Mouse (Mus musculus): ENCODE measurements around the gene Sh2d7. TPM values are rescaled to one million over a fixed set of nuclear protein-coding genes. Genes with fewer than 3 reads are reported as not detected.
"Not testable (repeated sequence)": the region's sequence is repeated elsewhere in the genome, so short reads cannot be mapped to it uniquely, and the experiment has no call there.

Sh2d7 gene
- polyA plus RNA-seq, 1 experiment, result not detected

DNA sequence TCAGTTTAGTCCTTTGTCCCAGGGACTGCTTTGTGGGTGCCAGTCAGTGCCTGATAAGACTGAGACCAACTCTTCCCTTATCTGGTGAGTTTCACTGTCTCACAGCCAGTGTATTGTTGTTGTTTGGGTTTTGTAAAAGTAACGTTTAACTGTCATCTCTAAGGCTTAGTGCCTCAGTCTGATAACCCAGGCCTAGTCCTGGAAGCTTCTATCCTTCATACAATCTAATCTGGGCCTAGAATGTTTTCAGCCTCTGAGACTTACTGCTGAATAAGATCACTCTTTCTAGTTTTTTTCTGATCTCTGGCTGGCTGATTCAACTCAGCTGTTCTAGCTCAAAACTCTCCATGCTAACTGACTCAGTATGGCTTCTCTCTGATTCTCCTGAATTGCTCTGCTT, 44.9 kb downstream of the Sh2d7 start:
- TF ChIP-seq CTCF (IDR thresholded peaks at IDR 0.05; ENCODE audit: low read depth, low read length) (no peak), POLR2A (IDR thresholded peaks at IDR 0.05; ENCODE audit: insufficient read depth, low read length) (no peak), EP300 (IDR thresholded peaks at IDR 0.05; ENCODE audit: insufficient read depth, low read depth, low read length) (no peak)
- Histone ChIP-seq H3K27ac (ENCODE audit: insufficient read depth, low read length) (no peak overlapping the region), H3K36me3 (ENCODE audit: control insufficient read depth, insufficient read depth, low read length, poor library complexity, severe bottlenecking) (no peaks in the 10 kb centered on the region; the same call in 1 of the 2 replicates), H3K4me3 (ENCODE audit: low read depth, low read length) (no peak overlapping the region), H3K4me1 (ENCODE audit: control insufficient read depth, insufficient read depth, low read length) (no peaks in the 10 kb centered on the region), H3K9ac (ENCODE audit: low read depth, poor library complexity, severe bottlenecking) (no peak overlapping the region), H3K9me3 (replicated peaks; ENCODE audit: control insufficient read depth, insufficient read depth, low read length, poor library complexity, severe bottlenecking) (no peaks in the 10 kb centered on the region), H3K27me3 (ENCODE audit: control insufficient read depth, insufficient read depth, low read length, poor library complexity, severe bottlenecking) (no peaks in the 10 kb centered on the region)

GRCm38 (mm10) chr9:54584127-54584526, 45.3 kb downstream of the Sh2d7 start:
- H3K9ac ChIP-seq (ENCODE audit: low read depth, poor library complexity, severe bottlenecking); H3K4me3 ChIP-seq (ENCODE audit: low read depth, low read length); H3K36me3 ChIP-seq (ENCODE audit: control insufficient read depth, insufficient read depth, low read length, poor library complexity, severe bottlenecking); H3K27me3 ChIP-seq (ENCODE audit: control insufficient read depth, insufficient read depth, low read length, poor library complexity, severe bottlenecking); H3K9me3 ChIP-seq (replicated peaks; ENCODE audit: control insufficient read depth, insufficient read depth, low read length, poor library complexity, severe bottlenecking); H3K27ac ChIP-seq (ENCODE audit: insufficient read depth, low read length); H3K4me1 ChIP-seq (ENCODE audit: control insufficient read depth, insufficient read depth, low read length): not testable (repeated sequence)

- no peaks in the 10 kb centered on the region for H3K9me3 ChIP-seq (replicated peaks; ENCODE audit: control insufficient read depth, insufficient read depth, low read length, poor library complexity, severe bottlenecking)
- H3K36me3 ChIP-seq (ENCODE audit: control insufficient read depth, insufficient read depth, low read length, poor library complexity, severe bottlenecking), result peaks cover 8% of the 10 kb centered on the region
- no peak for TF ChIP-seq CTCF (IDR thresholded peaks at IDR 0.05; ENCODE audit: low read depth, low read length)
- TF ChIP-seq POLR2A (IDR thresholded peaks at IDR 0.05; ENCODE audit: insufficient read depth, low read length), result no peak
- no peak for TF ChIP-seq EP300 (IDR thresholded peaks at IDR 0.05; ENCODE audit: insufficient read depth, low read depth, low read length)
- H3K27me3 ChIP-seq (ENCODE audit: control insufficient read depth, insufficient read depth, low read length, poor library complexity, severe bottlenecking), result no peaks in the 10 kb centered on the region
- no peak overlapping the region for H3K27ac ChIP-seq (ENCODE audit: insufficient read depth, low read length)
- H3K9ac ChIP-seq (ENCODE audit: low read depth, poor library complexity, severe bottlenecking), result peak overlapping the region; percentile 51
- no peaks in the 10 kb centered on the region for H3K4me1 ChIP-seq (ENCODE audit: control insufficient read depth, insufficient read depth, low read length)
- peak overlapping the region; percentile 34; the same call in 1 of the 2 replicates for H3K4me3 ChIP-seq (ENCODE audit: low read depth, low read length)
These were observed 47.0 kb downstream of the Sh2d7 start for GRCm38 (mm10) chr9:54585839-54586198.

- H3K9me3 ChIP-seq (replicated peaks; ENCODE audit: control insufficient read depth, insufficient read depth, low read length, poor library complexity, severe bottlenecking), result no peaks in the 10 kb centered on the region
- no peak within 1 kb of the TSS for H3K27ac ChIP-seq (ENCODE audit: insufficient read depth, low read length)
- no peaks in the 10 kb centered on the region for H3K4me1 ChIP-seq (ENCODE audit: control insufficient read depth, insufficient read depth, low read length)
- H3K36me3 ChIP-seq (ENCODE audit: control insufficient read depth, insufficient read depth, low read length, poor library complexity, severe bottlenecking), result peaks cover 12% of the 10 kb centered on the region
- no peaks in the 10 kb centered on the region for H3K27me3 ChIP-seq (ENCODE audit: control insufficient read depth, insufficient read depth, low read length, poor library complexity, severe bottlenecking)
- TF ChIP-seq POLR2A (IDR thresholded peaks at IDR 0.05; ENCODE audit: insufficient read depth, low read length), result peak; percentile 35
- no peak for TF ChIP-seq CTCF (IDR thresholded peaks at IDR 0.05; ENCODE audit: low read depth, low read length)
- 0 out of 2 replicates have a peak, but pooled peaks have one; percentile 19 for TF ChIP-seq EP300 (IDR thresholded peaks at IDR 0.05; ENCODE audit: insufficient read depth, low read depth, low read length)
- H3K9ac ChIP-seq (ENCODE audit: low read depth, poor library complexity, severe bottlenecking), result peak within 1 kb of the TSS; percentile 83
- H3K4me3 ChIP-seq (ENCODE audit: low read depth, low read length), result peak within 1 kb of the TSS; percentile 89
These were observed 47.6 kb downstream of the Sh2d7 start, which contains the start of gene Idh3a for GRCm38 (mm10) chr9:54586199-54587061. TSS of gene Idh3a (plus strand) at chr9:54586334.

DNA sequence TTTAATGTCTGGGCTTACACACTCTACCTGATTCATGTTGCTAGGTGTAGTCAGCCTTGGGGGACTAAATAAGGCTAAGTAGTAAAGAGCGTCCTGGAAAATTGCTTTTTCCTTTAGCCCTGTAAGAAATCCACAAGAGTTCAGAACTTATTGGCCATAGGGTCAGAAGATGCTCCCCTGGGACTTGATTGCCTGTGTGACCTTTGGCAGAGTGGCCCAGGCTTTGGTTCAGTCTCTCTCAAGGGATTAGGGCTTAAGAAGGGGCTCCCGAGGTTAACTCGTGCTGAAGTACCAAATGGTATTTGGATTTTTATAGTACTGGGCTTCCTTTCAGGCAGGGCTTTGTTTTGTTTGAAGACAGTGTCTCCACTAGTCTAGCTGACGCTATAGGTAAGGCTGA, 49.1 kb downstream of the Sh2d7 start:
- no peak for TF ChIP-seq EP300 (IDR thresholded peaks at IDR 0.05; ENCODE audit: insufficient read depth, low read depth, low read length)
- no peak for TF ChIP-seq CTCF (IDR thresholded peaks at IDR 0.05; ENCODE audit: low read depth, low read length)
- TF ChIP-seq POLR2A (IDR thresholded peaks at IDR 0.05; ENCODE audit: insufficient read depth, low read length), result no peak
- H3K27ac ChIP-seq (ENCODE audit: insufficient read depth, low read length), result no peak overlapping the region
- no peaks in the 10 kb centered on the region for H3K9me3 ChIP-seq (replicated peaks; ENCODE audit: control insufficient read depth, insufficient read depth, low read length, poor library complexity, severe bottlenecking)
- peaks cover 26% of the 10 kb centered on the region for H3K36me3 ChIP-seq (ENCODE audit: control insufficient read depth, insufficient read depth, low read length, poor library complexity, severe bottlenecking)
- H3K4me3 ChIP-seq (ENCODE audit: low read depth, low read length), result no peak overlapping the region
- no peaks in the 10 kb centered on the region for H3K27me3 ChIP-seq (ENCODE audit: control insufficient read depth, insufficient read depth, low read length, poor library complexity, severe bottlenecking)
- H3K4me1 ChIP-seq (ENCODE audit: control insufficient read depth, insufficient read depth, low read length), result no peaks in the 10 kb centered on the region
- no peak overlapping the region for H3K9ac ChIP-seq (ENCODE audit: low read depth, poor library complexity, severe bottlenecking)

DNA sequence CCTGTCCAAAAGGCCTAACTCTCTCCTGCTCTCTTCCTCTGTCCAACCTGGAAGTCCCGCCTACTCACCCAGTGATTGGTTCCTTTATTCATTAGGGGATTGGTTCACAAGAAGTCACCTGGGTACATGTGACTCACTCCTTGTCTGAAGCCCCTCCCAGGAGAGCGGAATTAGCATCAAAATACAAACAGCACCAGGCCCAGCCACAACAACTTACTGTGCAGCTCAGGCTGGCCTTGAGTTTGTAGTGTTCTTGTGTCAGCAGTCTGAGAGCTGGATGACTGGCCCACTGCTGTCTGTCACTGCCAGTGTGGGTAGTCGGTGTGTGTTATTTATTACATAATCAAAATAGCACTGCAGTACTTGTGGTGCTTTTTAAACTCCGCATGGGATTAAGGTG, 54.9 kb downstream of the Sh2d7 start:
- not testable (repeated sequence) for H3K9ac ChIP-seq (ENCODE audit: low read depth, poor library complexity, severe bottlenecking); H3K9me3 ChIP-seq (replicated peaks; ENCODE audit: control insufficient read depth, insufficient read depth, low read length, poor library complexity, severe bottlenecking); H3K4me1 ChIP-seq (ENCODE audit: control insufficient read depth, insufficient read depth, low read length); H3K27me3 ChIP-seq (ENCODE audit: control insufficient read depth, insufficient read depth, low read length, poor library complexity, severe bottlenecking); H3K4me3 ChIP-seq (ENCODE audit: low read depth, low read length)
- Histone ChIP-seq H3K27ac (ENCODE audit: insufficient read depth, low read length) (peak overlapping the region; percentile 67), H3K36me3 (ENCODE audit: control insufficient read depth, insufficient read depth, low read length, poor library complexity, severe bottlenecking) (peaks cover 67% of the 10 kb centered on the region)
- peak; percentile 51 for TF ChIP-seq POLR2A (IDR thresholded peaks at IDR 0.05; ENCODE audit: insufficient read depth, low read length)

Other genes starting within 250 kb of the Sh2d7 start
- 11.4 and 15.9 TPM in 2 replicates for gene Dmxl2, start 37.4 kb upstream of the Sh2d7 start, polyA plus RNA-seq (2011; ENCODE audit: insufficient read depth, insufficient read length, low read depth, missing spikeins)
- 4.6 and 4.8 TPM in 2 replicates for gene Cib2, start 21.2 kb downstream of the Sh2d7 start, polyA plus RNA-seq (2011; ENCODE audit: insufficient read depth, insufficient read length, low read depth, missing spikeins)
- 134 and 140 TPM in 2 replicates for gene Idh3a, start 47.4 kb downstream of the Sh2d7 start, polyA plus RNA-seq (2011; ENCODE audit: insufficient read depth, insufficient read length, low read depth, missing spikeins)
- 0.61 TPM in 1 of 2 replicates, not detected in the other for gene Acsbg1, start 122.9 kb downstream of the Sh2d7 start, polyA plus RNA-seq (2011; ENCODE audit: insufficient read depth, insufficient read length, low read depth, missing spikeins)
- gene Dnaja4, start 159.9 kb downstream of the Sh2d7 start, polyA plus RNA-seq (2011; ENCODE audit: insufficient read depth, insufficient read length, low read depth, missing spikeins), result 3.2 and 4.4 TPM in 2 replicates
- 108 and 109 TPM in 2 replicates for gene Wdr61, start 195.5 kb downstream of the Sh2d7 start, polyA plus RNA-seq (2011; ENCODE audit: insufficient read depth, insufficient read length, low read depth, missing spikeins)
- 13.5 and 21.8 TPM in 2 replicates for gene Crabp1, start 225.8 kb downstream of the Sh2d7 start, polyA plus RNA-seq (2011; ENCODE audit: insufficient read depth, insufficient read length, low read depth, missing spikeins)